Mouse (Mus musculus) kidney, adult 2 months (tissue): Measurements from ENCODE around the gene Zfp568. TPM values are rescaled to one million over a fixed set of nuclear protein-coding genes. Genes with fewer than 3 reads are reported as not detected.
A peak's percentile ranks its signal among the peaks of the same experiment; 100 is the strongest.

Experiments
- DNase-seq: peaks from one replicate; pipeline ENCODE4 v3.0.0; 2021
- H3K27ac ChIP-seq: fragments of 200-500 bp; 2 replicates; pipeline ENCODE4 v1.5.1; 2012; ENCODE audit warnings: low read depth, low read length, control low read depth, inconsistent platforms; ENCODE audit not compliant: insufficient read depth
- H3K27me3 ChIP-seq: fragments of 200-500 bp; replicated peaks from 2 replicates; pipeline ENCODE4 v1.6.1; 2012; ENCODE audit warnings: mild to moderate bottlenecking, moderate library complexity, low read length, inconsistent platforms; ENCODE audit not compliant: control insufficient read depth, insufficient read depth
- H3K36me3 ChIP-seq: fragments of 200-500 bp; 2 replicates; pipeline ENCODE4 v1.6.1; 2012; ENCODE audit warnings: mild to moderate bottlenecking, moderate library complexity, low read length, inconsistent platforms; ENCODE audit not compliant: control insufficient read depth, insufficient read depth
- H3K4me1 ChIP-seq: fragments of 200-500 bp; 2 replicates; pipeline ENCODE4 v1.6.1; 2011; ENCODE audit warnings: low read length; ENCODE audit not compliant: control insufficient read depth, insufficient read depth
- H3K4me3 ChIP-seq: fragments of 200-500 bp; 2 replicates; pipeline ENCODE4 v1.5.1; 2011; ENCODE audit warnings: mild to moderate bottlenecking, low read depth, low read length, control low read depth; ENCODE audit not compliant: insufficient read depth
- CTCF ChIP-seq: fragments of 200-500 bp; conservative IDR thresholded peaks from 2 replicates; pipeline ENCODE4 v1.5.1; 2011; ENCODE audit warnings: low read depth, mild to moderate bottlenecking, control low read depth, low read length, moderate library complexity, mixed read lengths; ENCODE audit not compliant: insufficient read depth, insufficient read length
- POLR2A ChIP-seq: fragments of 200-500 bp; IDR thresholded peaks from one replicate; pipeline ENCODE4 v1.6.1; 2011; ENCODE audit warnings: low read depth, low read length, control low read depth
- WGBS: fragments of 180-500 bp; shearing (Covaris S2); methylation state at CpG from one replicate; pipeline ENCODE4 v1.1.7; 2018; 5-methylcytosine and 5-hydroxymethylcytosine counted together
- polyA plus RNA-seq: library from polyadenylated mRNA; depleted of rRNA; stranded (reverse); fragments of >200 nt; gene quantifications from 2 replicates; pipeline ENCODE4 v1.2.3, GENCODE M21; 2012

Gene Zfp568
- polyA plus RNA-seq, 1 experiment = 4.5 TPM

DNA sequence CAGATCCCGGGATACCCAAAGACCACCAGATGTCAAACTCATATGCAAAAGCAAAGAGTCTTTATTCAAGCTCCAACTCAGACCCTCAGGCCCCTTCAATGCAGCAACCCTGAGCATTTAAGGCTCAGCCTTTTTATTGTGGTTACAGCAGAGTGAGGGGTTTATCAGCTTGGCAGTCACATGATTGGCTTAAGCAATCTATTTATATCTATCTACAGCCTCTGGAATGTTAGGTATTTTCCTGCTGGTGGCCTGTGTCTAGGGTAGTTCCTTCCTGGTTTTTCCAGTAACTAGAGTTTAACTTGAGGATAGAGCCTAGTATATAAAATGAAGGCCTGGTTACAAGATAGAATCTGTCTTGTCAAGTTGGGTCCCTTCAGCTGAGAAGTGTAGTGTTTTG is 3.0 kb upstream of the Zfp568 start:
- DNase-seq = no peak
- Histone ChIP-seq H3K36me3 (no peaks in the 10 kb centered on the region), H3K27me3 (no peaks in the 10 kb centered on the region), H3K27ac (peak overlapping the region; percentile 67), H3K4me3 (no peak overlapping the region), H3K4me1 (0 out of 2 replicates have a peak, but pooled peaks cover 7% of the 10 kb centered on the region)
- WGBS = 84% methylated on average over 1 of the region's 1 CpGs
- no peak for TF ChIP-seq POLR2A
- TF ChIP-seq CTCF = no peak

- DNase-seq = no peak
- Histone ChIP-seq H3K4me3 (no peak overlapping the region), H3K36me3 (no peaks in the 10 kb centered on the region), H3K27me3 (no peaks in the 10 kb centered on the region), H3K27ac (peak overlapping the region; percentile 67), H3K4me1 (0 out of 2 replicates have a peak, but pooled peaks cover 8% of the 10 kb centered on the region)
- WGBS = 40% methylated on average over 5 of the region's 5 CpGs
- TF ChIP-seq CTCF (no peak), POLR2A (no peak)
Measured at GRCm38 (mm10) chr7:29981455-29981854, 2.3 kb upstream of the Zfp568 start.

GRCm38 (mm10) chr7:29981860-29982259 is 1.9 kb upstream of the Zfp568 start:
- 57% methylated on average over 3 of the region's 3 CpGs for WGBS
- TF ChIP-seq POLR2A (no peak), CTCF (no peak)

DNA sequence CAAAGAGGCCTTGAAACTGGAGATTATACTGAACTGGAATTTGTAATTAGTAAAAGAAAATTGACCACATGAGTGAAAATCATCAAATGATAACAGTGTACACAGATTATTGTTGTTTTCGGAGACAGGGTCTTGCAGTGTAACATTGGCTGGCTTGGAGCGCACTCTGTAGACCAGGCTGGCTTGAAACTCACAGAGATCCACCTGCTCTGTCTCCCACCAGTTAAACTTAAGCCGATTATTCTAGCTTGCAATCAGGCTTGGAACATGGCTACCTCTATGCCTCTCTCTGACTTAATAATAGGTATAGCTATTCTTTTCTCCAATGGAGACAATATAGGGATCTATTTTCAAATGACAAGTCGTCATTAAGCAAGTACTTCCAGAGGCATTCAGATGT is 1.4 kb upstream of the Zfp568 start:
- DNase-seq = no peak
- Histone ChIP-seq H3K4me3 (no peak overlapping the region), H3K36me3 (no peaks in the 10 kb centered on the region), H3K27me3 (no peaks in the 10 kb centered on the region), H3K27ac (peak overlapping the region; percentile 72; the same call in 1 of the 2 replicates), H3K4me1 (0 out of 2 replicates have a peak, but pooled peaks cover 8% of the 10 kb centered on the region)
- WGBS = 70% methylated on average over 4 of the region's 4 CpGs
- TF ChIP-seq POLR2A (no peak), CTCF (no peak)

More at GRCm38 (mm10) chr7:29981860-29982259, 1.9 kb upstream of the Zfp568 start:
- Histone ChIP-seq H3K4me1 (0 out of 2 replicates have a peak, but pooled peaks cover 8% of the 10 kb centered on the region), H3K27ac (peak overlapping the region; percentile 42; the same call in 1 of the 2 replicates), H3K4me3 (no peak overlapping the region), H3K36me3 (no peaks in the 10 kb centered on the region), H3K27me3 (no peaks in the 10 kb centered on the region)
- DNase-seq = no peak

DNA sequence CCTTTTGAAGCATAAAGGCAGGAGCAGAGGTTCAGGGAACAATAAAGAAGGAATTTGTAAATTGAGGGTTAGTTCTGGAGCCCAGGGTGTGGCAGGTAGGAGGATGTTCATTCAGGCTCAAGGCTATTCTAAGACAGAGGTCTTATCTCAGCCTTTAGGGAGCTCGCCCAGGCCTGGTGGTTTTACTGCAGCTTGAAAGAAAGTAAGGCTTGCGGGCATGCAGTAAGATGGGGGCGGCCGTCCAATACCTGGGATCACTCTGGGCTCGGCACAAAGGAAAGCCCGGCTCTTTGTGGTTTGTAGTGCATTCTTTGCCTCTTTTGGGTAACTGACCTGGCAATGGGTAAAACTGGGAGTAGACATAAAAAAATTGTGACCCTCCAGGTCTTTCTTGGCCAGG is 824 bp upstream of the Zfp568 start:
- H3K36me3 ChIP-seq = no peaks in the 10 kb centered on the region
- H3K27me3 ChIP-seq = no peaks in the 10 kb centered on the region
- peak overlapping the region; percentile 66 for H3K27ac ChIP-seq
- H3K4me3 ChIP-seq = peak overlapping the region; percentile 58
- 0 out of 2 replicates have a peak, but pooled peaks cover 8% of the 10 kb centered on the region for H3K4me1 ChIP-seq
- TF ChIP-seq POLR2A (no peak), CTCF (no peak)
- WGBS = 19% methylated on average over 6 of the region's 6 CpGs
- peak; percentile 29 for DNase-seq

- H3K4me3 ChIP-seq = peak overlapping the region; percentile 58
- TF ChIP-seq CTCF = no peak
- TF ChIP-seq POLR2A = no peak
- WGBS = 0% methylated on average over 8 of the region's 8 CpGs
- no peaks in the 10 kb centered on the region for H3K36me3 ChIP-seq
- H3K27ac ChIP-seq = peak overlapping the region; percentile 66
- no peak for DNase-seq
- H3K27me3 ChIP-seq = no peaks in the 10 kb centered on the region
- H3K4me1 ChIP-seq = 0 out of 2 replicates have a peak, but pooled peaks cover 8% of the 10 kb centered on the region
Measured at GRCm38 (mm10) chr7:29983340-29983689, 440 bp upstream of the Zfp568 start.

- Histone ChIP-seq H3K4me3 (no peak overlapping the region), H3K36me3 (no peaks in the 10 kb centered on the region), H3K27me3 (no peaks in the 10 kb centered on the region), H3K27ac (peak overlapping the region; percentile 42; the same call in 1 of the 2 replicates), H3K4me1 (peaks cover 12% of the 10 kb centered on the region; the same call in 1 of the 2 replicates)
- no peak for TF ChIP-seq POLR2A
- no peak for TF ChIP-seq CTCF
- peak; percentile 79 for DNase-seq
- 54% methylated on average over 8 of the region's 8 CpGs for whole genome bisulfite sequencing
Measured at GRCm38 (mm10) chr7:29986101-29986500, 2.3 kb downstream of the Zfp568 start.

- TF ChIP-seq CTCF (no peak), POLR2A (no peak)
- Histone ChIP-seq H3K27ac (no peak overlapping the region), H3K4me1 (peaks cover 9% of the 10 kb centered on the region; the same call in 1 of the 2 replicates), H3K27me3 (no peaks in the 10 kb centered on the region), H3K4me3 (no peak overlapping the region), H3K36me3 (no peaks in the 10 kb centered on the region; the same call in 1 of the 2 replicates)
- DNase-seq = peak; percentile 29
- WGBS = 67% methylated on average over 5 of the region's 5 CpGs
Measured at GRCm38 (mm10) chr7:29987551-29987950, 3.8 kb downstream of the Zfp568 start.
